Mouse (Mus musculus) inflammation-experienced regulatory T-cells, adult 6 months (primary cell): ENCODE results near the gene Wls. TPM values are rescaled to one million over a fixed set of nuclear protein-coding genes. Genes with fewer than 3 reads are reported as not detected.

Source experiments
- ATAC-seq: one replicate; pipeline ENCODE4 v1.8.0; 2017
- polyA plus RNA-seq, 3 experiments: library from polyadenylated mRNA; unstranded; fragments of 100-300 nt; shearing (Covaris generic); gene quantifications; one replicate each; pipeline ENCODE4 v1.2.1; 2017

Gene Wls
- polyA plus RNA-seq: 100 to 1,000 TPM; 101 to 132 (median 113) TPM

DNA sequence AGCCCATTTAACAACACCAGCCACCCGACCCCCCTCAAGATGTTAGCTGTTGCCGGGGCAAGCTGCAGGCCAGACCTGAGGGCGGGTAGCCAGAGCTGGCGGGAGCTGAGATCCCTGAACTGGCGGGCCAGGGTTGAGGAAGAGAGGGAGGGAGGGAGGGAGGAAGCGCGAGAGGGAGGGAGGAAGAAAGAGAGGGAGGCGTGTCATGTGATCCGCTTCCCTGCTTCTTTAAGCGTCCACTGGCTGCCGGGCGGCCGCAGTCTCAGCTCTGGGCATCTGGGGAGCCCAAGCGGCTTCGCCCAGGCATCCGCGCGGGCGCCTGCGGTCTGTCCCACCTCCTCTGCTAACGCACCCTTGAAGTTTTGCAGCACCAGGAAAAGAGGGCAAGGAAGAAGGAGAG is at the start of gene Wls:
Gene Wls, plus strand, starts transcription at position 192 of the 400 bp plus-strand sequence.
- ATAC-seq: peak; percentile 17

DNA sequence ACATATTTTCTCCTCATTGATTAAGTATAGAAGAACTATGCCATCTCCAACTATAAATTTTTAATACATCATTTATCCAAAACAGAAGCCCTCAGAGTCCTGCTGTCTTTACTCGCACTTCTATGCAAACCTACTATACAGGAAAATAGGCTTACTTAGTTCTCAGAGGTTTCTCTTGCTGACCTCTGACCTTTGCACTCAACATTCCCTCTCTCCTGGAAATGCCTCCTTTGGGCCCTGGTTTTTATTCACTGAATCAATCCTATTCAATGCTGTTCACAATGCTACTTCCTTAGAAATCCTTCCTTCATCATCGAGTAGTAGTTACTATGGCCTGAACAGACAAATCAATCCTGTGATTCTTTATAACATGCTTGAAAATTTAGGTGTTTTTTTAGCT is 49.7 kb upstream of the Wls start:
- ATAC-seq: no peak

DNA sequence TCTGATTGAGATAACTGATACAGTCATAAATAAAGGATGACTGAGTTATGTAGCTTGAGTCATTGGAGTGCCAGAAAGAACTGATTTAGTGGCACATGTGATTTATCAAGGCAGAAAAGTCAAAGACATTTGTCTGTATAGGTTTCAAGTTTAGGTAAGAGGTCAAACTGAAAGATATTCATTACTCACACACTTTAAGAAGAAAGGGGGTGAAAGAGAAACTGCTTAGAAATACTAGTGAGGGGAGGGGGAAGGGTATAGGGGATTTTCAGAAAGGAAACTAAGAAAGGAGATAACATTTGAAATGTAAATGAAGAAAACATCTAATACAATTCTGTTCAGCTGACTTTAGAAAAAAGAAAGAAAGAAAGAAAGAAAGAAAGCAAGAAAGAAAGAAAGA is 7.9 kb upstream of the Wls start:
- peak; percentile 64 for ATAC-seq

DNA sequence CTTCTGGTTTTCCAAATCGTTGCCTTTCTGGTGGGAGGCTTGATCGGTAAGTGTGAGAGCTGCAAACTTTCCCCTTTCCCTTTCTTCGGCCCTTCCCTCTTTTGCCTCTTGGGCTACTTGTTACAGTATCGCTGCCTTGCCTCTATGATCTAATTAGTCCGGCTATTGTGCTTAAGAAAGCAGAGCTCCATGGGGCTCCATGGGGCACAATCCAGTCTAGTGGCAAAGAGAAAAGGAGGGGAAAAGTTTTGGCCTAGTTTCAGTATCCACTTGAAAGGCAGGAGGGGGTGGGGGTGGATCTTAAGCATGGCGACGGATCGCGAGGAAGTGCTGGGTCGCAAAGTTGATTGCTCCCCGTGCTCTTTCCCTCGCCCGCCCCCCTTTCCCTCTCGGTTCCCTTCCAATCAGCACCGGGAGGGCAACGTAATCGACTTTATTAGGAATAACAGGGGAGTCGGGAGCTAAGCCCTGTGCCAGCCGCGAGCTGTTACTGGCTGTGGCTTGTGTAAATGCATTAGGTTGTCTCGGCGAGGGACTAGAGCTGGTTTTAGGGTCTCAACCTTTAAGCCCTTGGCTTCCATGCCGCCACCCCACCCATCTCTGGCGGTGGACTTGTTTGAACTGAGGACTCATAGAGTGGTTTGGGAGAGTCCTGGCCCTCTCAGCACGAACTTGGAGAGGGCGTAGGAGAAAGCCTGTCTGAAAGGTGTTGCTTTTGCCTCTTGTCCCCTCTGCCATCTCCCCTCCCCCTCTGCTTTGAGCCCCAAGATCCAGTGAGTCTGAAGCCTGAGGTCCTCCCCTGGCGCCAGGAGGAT is 737 bp downstream of the Wls start:
- peak; percentile 71 for ATAC-seq

DNA sequence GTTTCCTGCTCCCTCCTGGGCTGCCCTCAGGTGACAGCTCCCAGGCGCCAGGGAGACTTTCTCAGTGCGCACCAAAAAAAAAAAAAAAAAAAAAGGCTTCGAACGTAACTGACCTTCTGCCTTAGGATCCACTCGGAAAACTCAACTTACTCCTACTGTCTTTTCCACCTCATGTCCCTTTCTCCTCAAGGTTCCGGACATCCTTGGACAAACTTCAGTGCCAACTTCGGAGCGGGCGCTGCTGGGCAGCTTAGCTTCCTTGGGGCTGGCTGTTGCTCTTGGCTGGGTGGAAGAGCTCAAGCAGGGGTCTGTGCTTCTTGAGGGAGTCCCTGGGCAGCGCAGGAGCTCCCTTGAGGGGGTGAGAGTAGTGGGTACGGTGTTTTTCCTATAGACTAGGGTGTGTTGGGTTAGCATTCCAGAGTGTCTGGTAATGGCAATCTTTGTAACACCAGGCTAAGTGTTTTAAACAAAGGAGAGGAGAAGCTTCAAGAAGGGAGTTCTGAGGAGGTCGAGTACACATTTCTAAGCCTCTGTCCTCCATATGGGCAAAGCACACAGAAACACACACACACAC is 1.4 kb downstream of the Wls start:
- peak; percentile 10 for ATAC-seq

DNA sequence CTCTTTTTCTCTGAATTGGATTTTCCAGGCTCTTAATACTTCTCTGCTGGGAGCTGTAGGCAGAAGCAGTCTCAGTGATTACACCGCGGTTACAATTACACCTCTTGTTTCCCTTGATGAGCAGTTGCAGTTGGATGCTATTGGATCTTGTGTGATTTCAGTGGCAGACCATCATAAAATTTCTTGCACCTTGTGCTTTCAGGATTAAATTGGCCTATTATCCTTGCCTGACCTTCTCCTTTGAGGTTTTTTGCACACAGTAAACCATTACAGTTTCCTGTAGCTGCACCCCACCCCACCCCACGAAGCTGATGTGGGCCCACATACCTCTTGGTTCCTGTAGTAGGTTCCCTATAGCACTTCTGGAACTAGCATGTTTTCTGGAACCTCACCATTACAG is 2.0 kb downstream of the Wls start:
- peak; percentile 43 for ATAC-seq

DNA sequence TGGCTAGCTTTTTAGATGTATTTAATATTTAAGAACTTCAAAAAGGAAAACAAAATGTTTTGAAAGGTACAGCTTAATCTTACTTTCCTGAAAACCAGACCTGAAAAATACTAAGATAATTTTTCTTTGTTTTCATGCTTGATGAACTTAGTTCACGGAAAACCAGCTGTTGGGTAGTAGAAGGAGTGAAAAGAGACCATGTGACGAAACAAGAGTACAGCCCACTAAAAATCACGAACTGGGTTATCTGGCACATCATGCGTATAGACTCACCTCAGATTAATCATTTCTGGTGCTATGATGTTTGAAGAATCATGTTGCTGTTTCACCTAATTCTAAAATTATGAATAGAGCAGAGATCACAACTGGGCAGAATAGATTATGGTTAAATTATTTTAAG is 3.7 kb downstream of the Wls start:
- ATAC-seq: no peak

DNA sequence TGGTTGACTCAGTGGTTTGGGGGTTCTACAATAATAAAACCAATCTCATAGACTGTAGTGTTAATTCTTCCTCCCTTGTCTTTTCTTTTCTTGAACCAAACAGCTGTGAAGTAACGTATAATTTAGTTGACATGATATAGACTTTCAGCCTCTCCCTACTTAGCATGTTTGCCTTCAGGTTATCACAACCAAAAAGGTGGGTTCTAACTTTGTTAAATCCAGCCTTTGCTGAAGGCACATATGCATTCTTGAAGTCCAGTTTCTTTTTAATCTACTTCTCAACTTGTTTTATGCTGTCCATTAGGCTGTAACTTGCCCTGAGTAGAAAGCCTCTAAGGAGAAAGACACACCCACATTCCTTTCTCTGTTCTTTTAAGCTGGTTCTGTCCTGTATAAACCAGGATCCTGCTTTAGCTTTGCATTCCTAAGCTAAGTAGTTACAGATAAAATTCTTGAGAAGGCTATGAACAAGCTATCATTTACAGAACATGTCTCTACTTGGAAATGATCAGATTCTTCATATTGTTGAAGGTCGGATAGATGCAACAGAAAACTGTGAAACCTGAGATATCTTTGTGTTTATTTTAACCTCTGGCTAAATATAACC is 8.0 kb downstream of the Wls start:
- no peak for ATAC-seq

DNA sequence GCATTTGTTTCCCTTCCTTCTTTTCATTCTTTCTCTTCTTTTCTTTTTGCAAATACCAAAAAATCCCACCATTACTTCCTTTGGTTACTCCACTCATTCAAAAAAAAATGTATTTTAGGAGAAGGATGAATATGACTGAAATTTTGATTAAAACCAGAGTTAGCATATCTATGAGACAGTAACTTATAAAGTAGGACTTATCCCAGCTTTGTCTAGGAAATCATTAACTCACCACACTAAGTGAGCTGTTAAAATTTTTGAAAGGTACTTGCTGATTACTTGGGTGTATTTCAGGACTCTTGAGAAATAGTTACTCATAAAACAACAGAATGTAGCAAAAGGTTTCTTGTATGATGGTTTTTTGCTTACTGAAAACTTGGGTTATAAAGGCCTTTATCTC is 8.7 kb downstream of the Wls start:
- ATAC-seq: no peak

DNA sequence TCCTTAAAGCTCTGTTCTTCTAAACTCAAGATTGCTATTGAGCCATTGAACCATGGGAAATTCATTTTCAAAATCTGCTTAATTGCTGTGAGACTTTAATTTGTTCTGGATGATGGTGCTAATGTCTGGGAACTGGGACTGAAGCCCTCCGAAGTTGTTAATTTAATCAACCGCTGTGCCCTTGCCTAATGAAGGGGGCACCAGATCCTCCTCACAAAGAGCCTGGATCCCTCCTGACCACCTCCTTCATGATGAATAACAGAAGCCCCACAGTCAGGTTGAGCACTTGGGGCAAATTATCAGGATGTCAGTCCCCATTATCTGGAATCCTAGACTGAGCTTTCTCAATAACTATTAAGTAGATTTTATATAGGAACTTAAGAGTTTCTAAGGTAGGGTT is 12.0 kb downstream of the Wls start:
- ATAC-seq: no peak

DNA sequence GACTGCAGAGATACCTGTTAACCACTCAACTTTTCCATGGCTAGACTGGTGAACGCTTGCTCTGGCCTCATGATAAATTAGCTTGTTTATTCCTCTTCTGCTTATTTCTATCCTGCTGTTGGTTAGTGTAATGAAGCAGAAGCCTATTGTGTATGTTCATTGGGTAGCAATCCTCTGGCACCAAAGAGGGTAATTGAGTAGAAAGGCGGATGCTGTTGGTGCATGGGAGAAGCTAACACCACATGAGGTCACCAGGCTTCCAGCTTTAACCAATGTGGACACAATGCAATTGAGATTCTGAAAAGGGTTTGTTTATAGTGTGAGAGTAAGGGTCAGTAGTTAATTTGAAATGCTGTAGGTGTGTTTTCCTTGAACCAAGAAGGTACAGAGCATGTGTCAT is 12.5 kb downstream of the Wls start:
- ATAC-seq: no peak

DNA sequence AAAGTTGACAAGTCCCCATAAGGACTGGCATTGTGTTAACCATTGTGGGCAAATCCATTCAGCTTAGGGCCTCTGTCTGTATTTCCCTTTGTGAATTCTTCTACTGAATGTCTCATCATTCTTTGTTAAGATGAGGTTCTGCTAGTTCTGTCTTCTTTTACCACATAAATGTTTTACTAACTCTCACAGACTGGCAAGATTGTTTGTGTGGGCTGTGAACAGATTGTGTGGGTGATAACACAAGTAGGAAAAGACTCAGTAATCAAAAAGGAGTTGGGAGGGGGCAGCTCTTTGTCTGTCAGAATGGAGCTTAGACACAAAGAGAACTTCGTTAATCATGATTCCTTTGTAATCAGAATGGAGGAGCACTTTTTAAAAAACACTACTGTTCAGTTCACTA is 17.6 kb downstream of the Wls start:
- peak; percentile 50 for ATAC-seq

DNA sequence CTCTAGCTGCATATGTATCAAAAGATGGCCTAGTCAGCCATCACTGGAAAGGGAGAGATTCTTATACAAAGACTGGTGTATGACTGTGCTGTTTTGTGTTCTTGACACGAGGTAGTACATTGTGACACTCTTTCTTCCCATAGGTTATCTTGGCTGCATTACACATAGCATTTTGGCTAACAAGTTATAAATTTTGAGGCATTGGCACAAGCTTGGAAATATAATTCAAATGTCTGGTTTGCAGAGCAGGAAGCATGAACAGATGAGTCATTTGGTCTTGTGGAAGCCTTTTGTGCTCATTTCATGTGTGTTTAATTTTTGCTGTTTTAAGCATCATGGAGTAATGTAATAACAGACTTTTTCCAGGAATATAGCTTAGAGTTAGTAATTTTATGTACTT is 26.2 kb downstream of the Wls start:
- no peak for ATAC-seq

DNA sequence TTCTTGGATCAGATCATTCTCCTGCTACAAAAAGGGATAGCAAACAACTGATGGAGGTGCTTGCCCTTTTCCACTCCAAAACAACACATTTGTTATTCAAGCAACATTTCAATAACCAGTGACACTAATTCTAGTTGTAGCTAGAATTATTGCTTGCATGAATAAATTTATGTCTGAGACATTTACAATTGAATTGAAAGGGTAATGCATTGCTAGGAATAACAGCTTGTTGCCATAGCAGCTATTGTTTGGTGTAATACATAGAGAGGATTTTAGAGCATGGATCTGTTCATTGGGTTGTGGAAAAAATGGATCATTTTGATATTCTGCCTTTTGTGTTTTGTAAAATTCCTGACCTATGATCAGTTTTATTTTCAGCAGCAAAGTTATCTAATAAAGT is 39.5 kb downstream of the Wls start:
- no peak for ATAC-seq

DNA sequence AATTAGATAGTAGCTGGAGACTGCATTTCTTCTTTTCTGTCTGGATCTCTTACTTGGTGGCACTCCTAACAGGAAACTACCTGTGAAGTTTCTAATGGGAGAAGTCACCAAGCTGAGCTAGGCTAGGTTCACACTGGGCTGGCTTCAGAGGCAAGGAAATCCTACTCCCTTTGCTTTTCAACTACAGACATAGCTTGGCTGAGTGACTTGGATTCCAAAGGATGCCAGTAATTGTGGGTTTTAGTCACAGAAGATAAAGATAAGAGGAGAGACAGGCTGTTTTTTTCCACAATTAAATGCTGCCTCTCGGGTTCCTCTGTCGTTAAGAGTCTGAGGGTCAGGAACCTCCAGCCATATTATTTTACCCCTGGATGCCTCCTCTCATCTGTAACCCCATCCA is 43.9 kb downstream of the Wls start:
- no peak for ATAC-seq

DNA sequence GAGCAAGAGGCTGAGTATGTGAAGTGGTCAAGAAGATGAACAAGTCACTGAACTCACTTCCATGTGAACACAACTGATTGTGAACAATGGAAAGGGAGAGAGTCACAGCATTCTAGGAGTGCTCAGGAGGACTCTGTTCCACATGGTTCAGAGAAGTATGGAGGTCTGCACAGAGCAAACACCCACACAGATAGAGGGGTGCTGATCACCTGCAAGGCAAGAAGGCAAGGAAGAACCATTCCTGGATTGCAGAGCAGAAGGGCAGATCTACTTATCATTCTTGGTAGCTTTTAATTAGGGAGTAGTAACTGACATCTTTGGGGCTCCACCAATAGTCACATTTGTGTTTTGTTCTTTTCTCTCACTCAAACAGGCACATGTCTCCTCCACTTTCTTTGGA is 45.3 kb downstream of the Wls start:
- no peak for ATAC-seq

DNA sequence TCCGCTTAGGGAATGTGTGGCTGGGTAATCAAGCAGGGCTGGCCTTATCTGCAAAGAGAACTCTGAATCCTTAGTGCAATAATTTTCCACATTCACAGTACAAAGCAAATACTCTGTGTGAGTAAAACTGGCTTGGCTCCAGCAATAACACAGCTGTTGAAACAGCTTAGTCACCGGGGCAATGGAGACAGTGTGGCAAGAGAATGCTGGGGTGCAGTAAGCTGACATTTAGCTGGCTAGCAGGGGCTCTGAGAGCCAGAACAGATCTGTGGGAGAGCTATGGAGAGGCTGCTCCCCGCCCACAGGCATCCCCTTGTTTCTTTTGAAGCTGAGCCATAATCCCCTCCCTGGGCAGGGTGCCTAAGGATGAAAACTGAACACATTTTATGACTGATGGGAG is 45.8 kb downstream of the Wls start:
- ATAC-seq: no peak

DNA sequence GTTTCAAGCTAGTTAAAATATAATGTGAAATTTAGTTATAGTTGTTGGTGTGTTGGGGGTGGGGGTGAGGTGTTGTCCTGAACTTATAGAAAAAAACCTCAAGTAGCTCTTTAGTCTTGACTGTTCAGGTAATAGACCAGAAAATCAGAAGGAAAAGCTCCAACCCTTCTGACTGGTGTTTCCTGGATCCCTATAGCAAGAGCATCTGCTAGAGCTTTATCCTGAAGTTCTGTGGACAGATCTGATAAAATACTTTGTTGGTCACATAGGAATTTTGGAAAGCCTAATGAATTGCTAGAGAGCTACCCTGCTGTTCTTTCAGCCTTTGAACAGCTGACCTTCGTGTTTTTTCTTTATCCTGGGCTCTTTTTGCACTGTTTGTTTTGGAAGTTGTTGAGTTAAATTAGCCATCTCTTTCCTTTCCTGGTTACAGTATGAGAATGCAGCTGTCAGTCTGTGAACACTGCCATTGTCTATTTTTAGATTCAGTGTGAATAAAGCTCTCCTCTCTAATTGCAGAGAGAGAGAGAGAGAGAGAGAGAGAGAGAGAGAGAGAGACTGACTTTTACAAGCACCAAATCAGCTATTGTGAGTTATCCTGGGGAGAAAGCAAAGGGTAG is 46.4 kb downstream of the Wls start:
- no peak for ATAC-seq

DNA sequence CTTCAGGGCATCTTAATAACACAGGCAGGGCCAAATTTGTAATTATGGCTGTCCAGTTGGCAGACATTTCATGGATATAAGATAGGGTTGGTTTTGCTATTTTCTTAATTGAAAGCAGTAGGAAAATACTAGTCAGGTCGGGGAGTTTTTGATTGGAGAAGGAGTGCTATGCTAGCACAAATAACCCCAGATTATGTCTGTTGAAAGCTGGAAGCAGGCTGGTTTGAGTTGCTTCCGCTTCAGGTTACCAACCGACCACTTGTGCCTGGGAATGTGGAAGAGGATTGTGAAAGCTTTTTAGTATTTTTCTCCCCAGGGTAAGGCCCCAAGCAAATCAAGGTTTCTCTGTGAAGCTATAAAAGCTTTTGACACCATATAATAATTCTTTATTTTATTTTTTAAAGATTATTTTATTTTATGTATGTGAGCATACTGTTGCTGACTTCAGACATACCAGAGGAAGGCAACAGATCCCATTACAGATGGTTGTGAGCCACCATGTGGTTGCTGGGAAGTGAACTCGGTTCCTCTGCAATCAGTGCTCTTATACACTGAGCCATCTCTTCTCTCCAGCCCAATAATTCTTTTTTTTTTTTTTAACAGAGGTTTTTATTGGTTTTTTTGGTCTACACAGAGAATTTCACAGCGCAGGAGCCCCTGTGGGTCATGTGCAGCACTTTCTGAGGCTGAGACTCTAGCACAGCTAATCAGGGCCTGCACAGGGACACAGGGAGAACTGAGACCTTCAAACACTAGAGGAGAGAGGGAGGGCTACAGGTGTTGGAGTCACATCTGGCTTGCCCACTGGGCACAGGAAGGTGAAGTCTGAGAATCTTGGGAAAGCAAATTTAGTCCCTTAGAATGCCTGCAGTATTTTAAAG is 50.9 kb downstream of the Wls start:
- no peak for ATAC-seq

DNA sequence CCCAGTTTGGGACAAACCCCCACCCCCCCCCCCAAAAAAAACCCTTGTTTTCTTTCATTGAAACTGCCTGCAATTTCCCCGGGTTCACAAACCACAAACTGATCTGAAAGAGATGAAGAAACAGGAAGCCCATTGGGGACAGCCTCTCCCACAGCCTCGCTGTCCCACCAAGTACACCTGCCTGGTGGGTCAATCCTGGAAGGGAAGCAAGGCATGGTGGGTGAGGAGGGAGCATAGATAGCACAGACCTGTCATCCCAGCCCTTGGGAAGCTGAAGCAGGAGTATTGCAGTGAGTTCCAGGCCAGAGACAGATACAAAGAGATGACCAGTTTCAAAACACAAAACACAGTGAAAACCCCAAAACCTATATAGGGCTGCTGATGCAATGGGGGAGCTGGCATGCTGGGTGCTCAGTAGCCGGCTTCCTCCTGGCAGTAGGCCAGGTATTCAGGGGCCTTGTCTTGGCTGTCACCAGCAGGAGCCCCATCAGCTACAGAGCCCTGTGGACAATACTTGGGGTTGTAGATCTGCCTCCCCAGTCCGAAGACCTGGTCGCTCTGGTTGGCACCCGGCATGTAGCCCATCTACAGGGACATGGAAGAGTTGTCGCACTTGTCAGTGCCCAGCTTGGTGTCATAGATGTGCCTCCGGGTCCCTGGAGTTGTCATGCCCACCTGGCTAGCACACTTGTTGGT is 51.7 kb downstream of the Wls start:
- ATAC-seq: no peak

DNA sequence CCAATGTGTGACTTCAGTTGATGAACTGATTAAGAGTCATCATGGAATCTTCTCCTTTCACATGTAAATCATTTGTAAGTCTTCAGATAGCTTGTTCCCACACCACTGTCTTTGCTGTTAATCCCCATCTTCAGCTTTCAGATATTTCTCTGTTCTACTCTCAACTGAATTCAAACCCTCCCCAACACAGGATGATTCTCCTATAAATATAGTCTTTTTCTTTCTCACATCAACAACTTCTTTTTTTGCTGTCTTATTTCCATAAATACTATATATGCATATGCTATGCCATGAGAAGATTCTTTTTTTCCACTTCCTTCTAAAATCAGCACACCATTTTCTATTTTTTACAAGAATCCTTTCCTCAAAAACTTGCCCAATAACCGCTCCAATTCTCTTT is 67.9 kb downstream of the Wls start:
- no peak for ATAC-seq
